Mouse (Mus musculus) thymus, adult 2 months (tissue): Measurements from ENCODE around the gene Ddx54. TPM values are rescaled to one million over a fixed set of nuclear protein-coding genes. Genes with fewer than 3 reads are reported as not detected.
A peak's percentile ranks its signal among the peaks of the same experiment; 100 is the strongest.

Source experiments
- DNase-seq: peaks from one replicate; pipeline ENCODE4 v3.0.0; 2021
- H3K27ac ChIP-seq: fragments of 200-500 bp; 2 replicates; pipeline ENCODE4 v1.5.1; 2012; ENCODE audit warnings: low read length, control low read depth; ENCODE audit not compliant: control insufficient read depth, insufficient read depth
- H3K27me3 ChIP-seq: fragments of 200-500 bp; 2 replicates; pipeline ENCODE4 v1.6.1; 2012; ENCODE audit warnings: mild to moderate bottlenecking, low read length, moderate library complexity, mixed read lengths; ENCODE audit not compliant: control insufficient read depth, insufficient read depth
- H3K36me3 ChIP-seq: fragments of 200-500 bp; 2 replicates; pipeline ENCODE4 v1.6.1; 2012; ENCODE audit warnings: mild to moderate bottlenecking, low read length, moderate library complexity; ENCODE audit not compliant: control insufficient read depth, insufficient read depth
- H3K4me1 ChIP-seq: fragments of 200-500 bp; replicated peaks from 2 replicates; pipeline ENCODE4 v1.6.1; 2012; ENCODE audit warnings: low read length; ENCODE audit not compliant: control insufficient read depth, insufficient read depth
- H3K4me3 ChIP-seq: fragments of 200-500 bp; 2 replicates; pipeline ENCODE4 v1.5.1; 2012; ENCODE audit warnings: mild to moderate bottlenecking, low read length, control low read depth, moderate library complexity; ENCODE audit not compliant: control insufficient read depth, insufficient read depth
- CTCF ChIP-seq: fragments of 200-500 bp; IDR thresholded peaks from 2 replicates; pipeline ENCODE4 v1.5.1; 2012; ENCODE audit warnings: mild to moderate bottlenecking, control low read depth, low read length, moderate library complexity, borderline replicate concordance; ENCODE audit not compliant: control insufficient read depth, poor library complexity, insufficient read depth; ENCODE audit errors: extremely low read depth
- POLR2A ChIP-seq: fragments of 200-500 bp; IDR thresholded peaks from 2 replicates; pipeline ENCODE4 v1.6.1; 2012; ENCODE audit warnings: mild to moderate bottlenecking, low read length, control low read depth, moderate library complexity; ENCODE audit not compliant: control insufficient read depth, poor library complexity, insufficient read depth; ENCODE audit errors: extremely low read depth
- WGBS: fragments of 180-500 bp; shearing (Covaris S2); methylation state at CpG from one replicate; pipeline ENCODE4 v1.1.7; 2018; 5-methylcytosine and 5-hydroxymethylcytosine counted together
- polyA plus RNA-seq: library from polyadenylated mRNA; depleted of rRNA; stranded (reverse); fragments of >200 nt; gene quantifications from 2 replicates; pipeline ENCODE4 v1.2.3, GENCODE M21; 2012; rRNA removed

The Ddx54 gene
- polyA plus RNA-seq: 429 and 448 TPM in 2 replicates

- TF ChIP-seq CTCF: no peak
- TF ChIP-seq POLR2A: no peak
- Histone ChIP-seq H3K4me3 (peak within 1 kb of the TSS; percentile 64), H3K27ac (peak within 1 kb of the TSS; percentile 51), H3K4me1 (peaks cover 15% of the 10 kb centered on the region), H3K36me3 (no peaks in the 10 kb centered on the region), H3K27me3 (no peaks in the 10 kb centered on the region)
- DNase-seq: peak; percentile 98
- under 1% methylated on average over 22 of the region's 22 CpGs for WGBS
Observed at GRCm38 (mm10) chr5:120612442-120612821, at the start of gene Ddx54, which contains the start of gene Rita1. TSS of gene Ddx54 (plus strand) at chr5:120612739. TSS of gene Rita1 (minus strand) at chr5:120612589.

GRCm38 (mm10) chr5:120562956-120563913, 49.3 kb upstream of the Ddx54 start:
- H3K4me3 ChIP-seq: no peak overlapping the region
- no peaks in the 10 kb centered on the region for H3K27me3 ChIP-seq
- peak overlapping the region; percentile 12; the same call in 1 of the 2 replicates for H3K27ac ChIP-seq
- H3K36me3 ChIP-seq: peaks cover 7% of the 10 kb centered on the region; the same call in 1 of the 2 replicates
- no peak for DNase-seq
- H3K4me1 ChIP-seq: peaks cover 44% of the 10 kb centered on the region
- 73% methylated on average over 28 of the region's 28 CpGs for WGBS
- TF ChIP-seq POLR2A: no peak
- no peak for TF ChIP-seq CTCF

DNA sequence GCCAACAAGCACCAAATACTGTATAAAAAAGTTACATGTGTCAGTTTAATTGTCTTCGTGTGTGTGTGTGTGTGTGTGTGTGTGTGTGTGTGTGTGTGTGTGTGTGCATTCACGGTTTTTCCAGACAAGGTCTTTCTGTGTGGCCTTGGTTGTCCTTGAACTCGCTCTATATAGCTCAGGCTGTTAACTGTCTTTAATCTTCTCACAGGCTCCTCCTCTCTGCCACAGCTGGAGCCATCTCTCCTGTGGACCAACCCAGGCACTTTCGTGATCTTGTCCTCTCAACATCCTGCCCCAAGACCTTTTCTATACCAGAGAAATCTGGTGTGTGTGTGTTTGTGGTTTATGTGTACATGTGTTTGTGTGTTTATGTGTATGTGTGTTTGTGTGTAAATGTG, 48.6 kb upstream of the Ddx54 start:
- H3K4me1 ChIP-seq: peaks cover 39% of the 10 kb centered on the region
- WGBS: 24% methylated on average over 4 of the region's 4 CpGs
- H3K4me3 ChIP-seq: no peak overlapping the region
- H3K36me3 ChIP-seq: 0 out of 2 replicates have a peak, but pooled peaks cover 7% of the 10 kb centered on the region
- DNase-seq: no peak
- no peak overlapping the region for H3K27ac ChIP-seq
- TF ChIP-seq CTCF (no peak), POLR2A (no peak)
- H3K27me3 ChIP-seq: no peaks in the 10 kb centered on the region

GRCm38 (mm10) chr5:120565171-120565905, 47.2 kb upstream of the Ddx54 start:
- Histone ChIP-seq H3K36me3 (0 out of 2 replicates have a peak, but pooled peaks cover under 1% of the 10 kb centered on the region), H3K27me3 (no peaks in the 10 kb centered on the region), H3K4me3 (no peak overlapping the region), H3K27ac (no peak overlapping the region), H3K4me1 (peaks cover 27% of the 10 kb centered on the region)
- TF ChIP-seq POLR2A (no peak), CTCF (no peak)
- 87% methylated on average over 15 of the region's 15 CpGs for WGBS
- DNase-seq: no peak

DNA sequence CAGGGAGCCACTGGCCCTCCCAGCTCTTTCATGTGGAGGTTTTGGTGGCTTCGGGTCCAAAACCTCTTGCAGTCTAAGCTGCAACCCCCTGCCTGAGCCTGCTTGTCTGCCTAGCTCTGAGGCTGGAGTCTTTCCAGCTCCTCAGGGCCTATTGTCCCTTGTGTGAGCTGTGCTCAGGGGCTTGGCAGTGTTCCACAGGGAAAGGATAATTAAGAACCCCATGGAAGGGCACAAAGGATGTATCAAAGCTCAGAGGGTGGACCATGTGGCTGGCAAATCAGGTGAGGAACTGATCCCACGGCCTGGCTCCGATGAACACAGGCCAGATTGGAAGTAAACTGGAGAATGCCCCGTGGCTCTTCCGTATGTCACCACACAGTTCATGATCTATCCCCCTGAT, 46.4 kb upstream of the Ddx54 start:
- H3K27me3 ChIP-seq: no peaks in the 10 kb centered on the region
- TF ChIP-seq POLR2A (no peak), CTCF (no peak)
- DNase-seq: no peak
- H3K4me1 ChIP-seq: peaks cover 26% of the 10 kb centered on the region
- no peak overlapping the region for H3K4me3 ChIP-seq
- H3K27ac ChIP-seq: no peak overlapping the region
- 94% methylated on average over 5 of the region's 5 CpGs for WGBS
- no peaks in the 10 kb centered on the region for H3K36me3 ChIP-seq

- Histone ChIP-seq H3K36me3 (no peaks in the 10 kb centered on the region), H3K4me1 (peaks cover 31% of the 10 kb centered on the region), H3K4me3 (no peak overlapping the region), H3K27ac (no peak overlapping the region), H3K27me3 (no peaks in the 10 kb centered on the region)
- DNase-seq: no peak
- TF ChIP-seq CTCF (no peak), POLR2A (no peak)
- WGBS: 93% methylated on average over 9 of the region's 9 CpGs
Observed at GRCm38 (mm10) chr5:120566681-120567252, 45.8 kb upstream of the Ddx54 start.
